Mouse (Mus musculus) bone marrow, adult 2 months (tissue): Measurements from ENCODE around the gene Fgf22.

Experiments used
- CTCF ChIP-seq: fragments of 200-500 bp; IDR thresholded peaks from 2 replicates; pipeline ENCODE4 v1.5.1; 2011; ENCODE audit warnings: low read length, control low read depth; ENCODE audit not compliant: control insufficient read depth, insufficient read depth
- POLR2A ChIP-seq: fragments of 200-500 bp; IDR thresholded peaks from 2 replicates; pipeline ENCODE4 v1.6.1; 2011; ENCODE audit warnings: low read depth, mild to moderate bottlenecking, control low read depth, low read length, borderline replicate concordance; ENCODE audit not compliant: control insufficient read depth

DNA sequence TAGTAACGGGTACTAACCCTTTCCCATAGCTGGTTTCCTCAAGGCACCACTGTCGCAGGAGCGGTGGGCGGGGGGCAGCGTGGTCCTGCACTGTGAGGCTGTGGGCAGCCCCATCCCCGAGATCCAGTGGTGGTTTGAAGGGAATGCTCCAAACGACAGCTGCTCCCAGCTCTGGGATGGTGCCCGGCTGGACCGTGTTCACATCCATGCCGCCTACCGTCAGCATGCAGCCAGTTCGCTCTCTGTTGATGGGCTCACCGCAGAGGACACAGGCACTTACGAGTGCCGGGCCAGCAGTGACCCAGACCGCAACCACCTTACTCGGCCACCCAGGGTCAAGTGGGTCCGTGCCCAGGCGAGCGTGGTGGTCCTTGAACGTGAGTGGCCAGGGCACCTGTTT lies 46.2 kb upstream of the Fgf22 start:
- TF ChIP-seq CTCF (no peak), POLR2A (no peak)
